Mouse (Mus musculus) CD4-positive, CD25-positive, alpha-beta regulatory T cell, adult 4 months (primary cell): Measurements from ENCODE around the gene Cltrn. TPM values are rescaled to one million over a fixed set of nuclear protein-coding genes. Genes with fewer than 3 reads are reported as not detected.

Experiments used
- ATAC-seq: one replicate; pipeline ENCODE4 v1.8.0; 2017
- polyA plus RNA-seq, 2 experiments: library from polyadenylated mRNA; unstranded; fragments of 100-300 nt; shearing (Covaris generic); gene quantifications; one replicate each; pipeline ENCODE4 v1.2.1; 2017

Cltrn gene
- polyA plus RNA-seq, 2 experiments from 2014 or later, result not detected

DNA sequence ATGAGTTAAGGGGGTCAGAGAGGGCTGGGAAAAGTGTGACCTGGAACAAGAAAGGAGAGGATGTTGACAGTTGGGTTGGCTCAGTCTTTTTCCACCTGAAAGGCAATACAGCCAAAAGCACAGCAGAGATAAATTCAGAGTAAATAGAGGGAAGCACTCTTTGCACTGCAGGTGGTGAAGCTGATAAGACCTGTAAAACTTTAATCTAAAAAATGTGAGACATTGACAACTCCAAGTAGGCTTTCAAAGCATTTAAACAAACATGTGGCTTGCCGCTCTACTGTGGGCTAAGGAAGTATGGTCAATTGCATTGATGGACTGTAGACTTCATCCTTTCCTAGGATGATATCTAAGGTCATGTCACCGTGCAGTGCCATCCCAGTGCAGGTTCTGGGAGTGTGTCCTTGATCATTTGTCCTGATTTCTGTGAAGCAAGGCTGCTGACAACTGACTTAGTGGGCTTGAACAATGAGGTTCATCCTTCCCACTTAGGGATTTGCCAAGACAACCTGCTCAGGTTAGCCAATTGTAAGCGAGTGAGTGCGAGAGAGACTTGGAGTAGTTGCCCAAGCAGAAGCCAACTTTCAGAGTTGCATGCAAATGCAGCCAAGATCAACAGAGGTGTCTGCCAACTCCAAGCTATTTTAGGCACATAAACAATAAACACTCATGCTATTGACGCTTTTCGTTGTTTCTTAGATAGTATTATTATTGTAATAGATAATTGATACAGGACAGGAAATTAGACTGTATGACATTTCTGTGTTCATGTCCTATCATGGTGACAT is 57.0 kb downstream of the Cltrn start:
- no peak for ATAC-seq

DNA sequence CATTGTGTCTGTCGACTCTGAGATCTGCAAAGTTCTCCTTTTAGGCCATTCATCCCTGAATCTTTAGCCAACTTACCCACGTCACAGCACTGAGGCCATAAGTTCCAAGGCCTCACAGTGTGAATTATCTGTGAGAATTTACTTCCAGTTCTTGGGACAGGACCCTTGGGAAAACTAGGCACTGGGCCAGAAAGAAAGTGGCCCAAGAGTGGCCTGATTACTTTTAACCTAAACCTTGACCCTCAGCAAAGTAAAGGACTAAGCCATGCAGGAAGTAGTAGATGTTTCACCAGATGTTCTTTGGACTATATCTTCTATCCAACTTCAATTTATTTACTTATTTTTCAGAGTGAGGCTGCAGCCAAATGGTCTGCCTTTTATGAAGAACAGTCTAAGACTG is 64.1 kb downstream of the Cltrn start:
- ATAC-seq, result no peak

DNA sequence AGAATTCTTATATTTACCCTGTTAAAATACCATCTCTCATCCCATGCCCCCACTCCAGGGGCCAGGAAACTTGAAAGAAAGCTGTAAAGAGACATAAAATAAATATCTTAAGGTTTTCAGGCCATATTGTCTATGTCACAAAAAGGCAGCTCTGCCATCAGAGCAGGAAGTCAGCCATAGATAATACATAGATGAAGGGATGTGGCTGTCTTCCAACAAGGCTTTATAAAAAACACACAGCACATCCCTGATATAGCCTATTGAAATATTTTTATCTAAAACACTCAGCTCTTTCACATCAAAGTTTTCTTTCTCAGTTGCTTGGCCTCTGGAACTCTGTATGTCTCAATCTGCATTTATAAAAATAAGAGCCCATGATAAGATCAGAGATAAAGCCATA is 65.0 kb downstream of the Cltrn start:
- no peak for ATAC-seq

DNA sequence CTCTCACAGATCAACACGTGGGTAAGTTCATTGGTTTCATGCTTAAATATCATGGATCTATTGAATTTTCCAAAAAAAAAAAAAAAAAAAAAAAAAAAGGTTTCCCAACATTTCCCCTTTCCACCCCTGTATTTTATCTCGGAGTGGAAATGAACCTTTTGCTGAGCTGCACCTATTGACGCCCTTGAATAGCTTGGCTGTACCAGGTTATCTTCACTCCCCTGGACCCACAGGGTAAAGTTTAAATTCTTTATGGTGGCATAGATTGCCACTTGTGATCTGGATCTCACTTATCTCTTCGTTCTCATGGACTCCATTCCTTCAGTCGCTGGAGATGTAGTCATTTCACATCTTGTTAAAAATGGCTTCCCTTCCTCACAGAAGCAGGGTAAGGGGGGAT is 66.0 kb downstream of the Cltrn start:
- ATAC-seq, result no peak

DNA sequence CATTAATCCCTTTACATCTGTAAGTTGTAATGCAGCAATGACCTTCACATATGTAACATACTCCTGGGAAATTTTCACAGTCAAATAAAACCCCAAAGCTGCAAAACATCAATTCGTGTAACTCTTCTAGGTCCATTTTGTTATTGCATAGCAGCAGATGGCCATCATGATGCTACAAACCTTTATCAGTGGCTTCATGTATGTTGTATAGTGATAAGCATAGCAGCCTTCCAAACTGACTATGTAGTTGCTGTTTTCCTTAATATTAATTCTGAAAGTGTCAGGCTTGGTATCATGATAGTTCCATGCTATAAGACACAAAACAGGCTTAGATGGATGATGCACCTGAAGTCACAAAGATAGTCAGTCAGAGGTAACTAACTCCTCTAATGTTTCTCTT is 76.1 kb downstream of the Cltrn start:
- ATAC-seq, result no peak

Other genes starting within 250 kb of the Cltrn start
- 10 to 100 TPM; 15.3 to 22.9 TPM for gene Ap1s2, start 179.8 kb upstream of the Cltrn start, polyA plus RNA-seq
- gene Zrsr2, start 130.2 kb upstream of the Cltrn start, polyA plus RNA-seq, result 10 to 100 TPM; 39.8 to 45.1 TPM
- gene Car5b, start 60.8 kb upstream of the Cltrn start, polyA plus RNA-seq, result 1 to 10 TPM; 2.5 to 2.9 TPM
- gene Siah1b, start 12.3 kb upstream of the Cltrn start, polyA plus RNA-seq, result 1 to 10 TPM; 1.4 to 2.1 TPM
- gene Ace2, start 50.5 kb downstream of the Cltrn start, polyA plus RNA-seq, result not detected
- not detected for gene Bmx, start 169.4 kb downstream of the Cltrn start, polyA plus RNA-seq
- not detected for gene Pir, start 180.5 kb downstream of the Cltrn start, polyA plus RNA-seq